Mouse (Mus musculus) embryonic fibroblast, embryonic 13.5 days (primary cell): Measurements from ENCODE around the gene Rab5c.

Source experiments
- CTCF ChIP-seq: IDR thresholded peaks from 2 replicates; pipeline ENCODE4 v1.5.1; 2011; ENCODE audit warnings: mild to moderate bottlenecking, control low read depth, low read length, moderate library complexity, borderline replicate concordance; ENCODE audit not compliant: insufficient read depth
- POLR2A ChIP-seq: IDR thresholded peaks from 2 replicates; pipeline ENCODE4 v1.6.1; 2011; ENCODE audit warnings: low read depth, mild to moderate bottlenecking, control low read depth, low read length, moderate library complexity

DNA sequence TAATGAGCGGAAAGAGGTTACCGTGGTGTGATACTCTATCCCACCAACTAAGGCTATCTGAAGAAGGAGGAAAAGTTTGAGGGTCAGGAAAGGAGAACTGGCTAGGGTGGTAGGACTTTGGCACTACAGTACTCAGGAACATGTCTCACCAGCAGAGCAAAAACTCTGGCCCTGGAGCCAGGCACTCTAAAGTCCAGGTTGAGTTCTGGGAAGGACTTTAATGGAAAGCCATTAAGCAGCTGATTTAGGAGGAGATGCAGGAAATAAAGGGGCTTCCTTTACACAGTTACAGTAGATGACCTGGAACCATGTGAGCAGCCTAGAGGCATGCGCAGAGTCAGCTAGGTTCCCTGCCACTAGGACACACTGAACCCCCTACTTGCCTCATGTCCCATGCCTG lies 10.8 kb downstream of the Rab5c start:
- TF ChIP-seq POLR2A (no peak), CTCF (no peak)
